Mouse (Mus musculus): Measurements from ENCODE around the gene Pknox2. TPM values are rescaled to one million over a fixed set of nuclear protein-coding genes. Genes with fewer than 3 reads are reported as not detected.
A peak's percentile ranks its signal among the peaks of the same experiment; 100 is the strongest.

The Pknox2 gene
- polyA plus RNA-seq, 1 experiment from 2014 or later, result 0.09 TPM

DNA sequence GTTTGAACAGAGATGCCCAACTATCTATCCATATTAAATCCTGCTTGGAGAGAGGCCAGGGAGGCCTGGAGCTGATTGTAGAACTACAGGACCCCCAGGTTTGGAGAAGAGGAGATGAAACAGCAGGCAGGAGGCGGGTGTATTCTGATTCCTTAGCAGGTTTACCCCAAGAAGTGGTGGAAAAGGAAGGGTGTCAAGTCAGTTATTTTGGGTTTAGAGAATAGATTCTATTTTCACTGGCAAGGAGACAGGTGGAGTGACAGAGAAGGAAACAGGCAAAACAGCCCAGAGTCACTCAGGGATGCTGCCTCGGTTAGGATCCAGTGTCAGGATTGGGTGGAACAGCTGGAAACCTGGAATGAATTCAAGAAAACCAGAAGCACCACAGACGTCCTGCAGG lies 263.6 kb downstream of the Pknox2 start:
- ATAC-seq (no peak), DNase-seq (ENCODE audit: low read depth, low spot score) (no peak)
- no peak for TF ChIP-seq CTCF (IDR thresholded peaks at IDR 0.05)
- peaks cover 19% of the 10 kb centered on the region for H3K27me3 ChIP-seq
- in situ Hi-C loops (cut with MboI; ENCODE audit: low pct_unique_long_range_greater_than_20kb), result no loop called here
- CTCF ChIA-PET, result no interaction called here
- POLR2A ChIA-PET, result no interaction called here

DNA sequence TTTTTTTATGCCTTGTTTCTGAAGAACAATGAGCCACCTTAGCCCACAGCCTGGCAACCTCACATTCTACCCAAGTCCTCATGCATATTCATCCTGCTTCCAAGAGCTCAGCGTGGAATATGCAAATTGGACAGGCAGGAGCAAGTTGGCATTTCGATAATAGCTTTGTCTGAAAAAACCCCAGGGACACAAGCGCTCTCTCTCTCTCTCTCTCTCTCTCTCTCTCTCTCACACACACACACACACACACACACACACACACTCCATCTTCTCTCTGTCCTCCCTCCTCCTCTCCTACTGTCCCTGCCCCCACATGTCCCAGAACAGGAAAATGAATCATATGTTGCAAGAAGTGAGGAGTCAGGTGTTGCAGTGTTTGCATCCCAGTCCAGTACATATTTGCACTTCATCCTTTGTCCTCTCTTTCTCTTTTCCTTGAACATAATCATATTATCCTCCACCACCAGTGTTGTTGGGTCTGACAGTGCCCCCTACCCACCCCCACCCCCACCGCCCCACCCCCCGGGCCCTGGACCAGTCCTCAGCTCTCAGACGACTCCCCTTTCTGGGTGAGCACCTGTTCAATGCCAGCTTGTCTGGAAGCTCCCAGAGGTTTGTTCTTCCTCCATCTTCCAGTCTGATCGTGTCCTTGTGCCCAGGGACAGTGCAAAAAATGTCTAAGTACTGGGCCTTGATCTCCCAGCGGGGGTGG lies 265.0 kb downstream of the Pknox2 start:
- no peak for TF ChIP-seq CTCF (IDR thresholded peaks at IDR 0.05)
- POLR2A ChIA-PET, result no interaction called here
- DNase-seq (ENCODE audit: low read depth, low spot score) (no peak), ATAC-seq (no peak)
- peaks cover 22% of the 10 kb centered on the region for H3K27me3 ChIP-seq
- CTCF ChIA-PET, result interaction anchor here (2.5 kb wide), 1 partner anchor 8 kb away, joined by 13 read pairs; no protein-coding TSS in a partner anchor
- in situ Hi-C loops (cut with MboI; ENCODE audit: low pct_unique_long_range_greater_than_20kb), result no loop called here

DNA sequence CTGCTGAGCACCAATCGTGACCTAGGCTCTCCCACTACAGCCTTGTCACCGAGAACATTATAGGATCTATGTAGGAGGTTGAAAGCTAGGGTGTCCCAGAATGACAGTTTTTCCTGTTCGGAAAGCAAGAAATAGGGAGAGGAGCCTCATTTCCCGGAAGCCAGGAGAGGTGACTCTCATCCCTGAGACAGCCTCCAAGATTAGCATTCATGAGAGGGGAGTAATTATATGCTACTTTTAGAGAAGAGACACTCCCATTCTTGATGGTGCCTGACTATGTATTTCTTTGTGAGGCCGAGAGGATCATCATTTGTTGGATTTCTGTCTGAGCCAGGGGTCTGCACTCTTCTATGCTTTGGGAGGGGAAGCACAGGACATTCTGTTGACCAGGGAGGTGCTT lies 265.6 kb downstream of the Pknox2 start:
- in situ Hi-C loops (cut with MboI; ENCODE audit: low pct_unique_long_range_greater_than_20kb), result no loop called here
- TF ChIP-seq CTCF (IDR thresholded peaks at IDR 0.05), result no peak
- DNase-seq (ENCODE audit: low read depth, low spot score) (no peak), ATAC-seq (no peak)
- ChIA-PET POLR2A (no interaction called here), CTCF (interaction anchor here (2.5 kb wide), 1 partner anchor 9 kb away, joined by 13 read pairs; no protein-coding TSS in a partner anchor)
- H3K27me3 ChIP-seq, result peaks cover 22% of the 10 kb centered on the region

DNA sequence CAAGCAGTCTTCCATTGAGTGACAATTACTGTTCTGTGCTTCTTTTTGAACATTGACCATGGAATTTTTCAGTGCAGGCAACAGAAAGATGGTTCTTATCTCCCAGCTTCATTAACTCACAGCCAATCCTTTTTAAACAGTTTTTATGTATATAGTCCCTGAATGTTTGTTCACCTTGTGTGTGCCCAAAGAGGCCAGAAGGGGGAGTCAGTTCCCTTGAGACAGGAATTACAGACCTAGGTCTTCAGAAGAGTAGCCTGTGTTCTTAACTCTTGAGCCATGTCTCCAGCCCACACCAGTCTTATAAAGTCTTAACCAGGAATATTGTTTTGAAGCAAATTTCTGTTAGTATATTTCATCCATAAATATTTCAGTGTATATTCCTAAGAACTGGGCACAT lies 270.4 kb downstream of the Pknox2 start:
- no peak for DNase-seq (ENCODE audit: low read depth, low spot score)
- no peak for ATAC-seq
- in situ Hi-C loops (cut with MboI; ENCODE audit: low pct_unique_long_range_greater_than_20kb), result no loop called here
- TF ChIP-seq CTCF (IDR thresholded peaks at IDR 0.05), result peak; percentile 8
- ChIA-PET POLR2A (no interaction called here), CTCF (no interaction called here)
- H3K27me3 ChIP-seq, result peaks cover 26% of the 10 kb centered on the region

DNA sequence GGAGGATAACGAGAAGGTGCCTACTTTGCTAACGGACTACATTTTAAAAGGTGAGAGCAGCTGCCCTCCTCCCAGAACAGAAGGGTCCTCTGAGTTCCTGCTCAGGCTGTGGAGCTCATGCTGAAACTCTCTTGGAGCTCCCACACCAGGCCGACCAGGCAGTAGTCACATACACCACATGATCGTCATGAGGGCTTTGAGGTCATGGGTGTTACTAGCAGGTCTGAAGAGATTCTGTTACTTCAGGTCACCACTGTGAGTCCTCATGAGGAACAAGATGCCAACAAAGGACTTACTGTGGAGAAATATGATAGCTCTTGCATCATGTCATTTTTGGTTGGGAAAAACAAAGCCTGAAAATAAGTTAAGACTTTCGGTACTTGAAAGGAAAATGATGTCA lies 270.9 kb downstream of the Pknox2 start:
- in situ Hi-C loops (cut with MboI; ENCODE audit: low pct_unique_long_range_greater_than_20kb), result no loop called here
- TF ChIP-seq CTCF (IDR thresholded peaks at IDR 0.05), result no peak
- H3K27me3 ChIP-seq, result peaks cover 26% of the 10 kb centered on the region
- POLR2A ChIA-PET, result no interaction called here
- CTCF ChIA-PET, result no interaction called here
- no peak for ATAC-seq
- no peak for DNase-seq (ENCODE audit: low read depth, low spot score)

- no peak for TF ChIP-seq CTCF (IDR thresholded peaks at IDR 0.05)
- in situ Hi-C loops (cut with MboI; ENCODE audit: low pct_unique_long_range_greater_than_20kb), result no loop called here
- DNase-seq (ENCODE audit: low read depth, low spot score), result no peak
- peaks cover 18% of the 10 kb centered on the region for H3K27me3 ChIP-seq
- CTCF ChIA-PET, result no interaction called here
- no peak for ATAC-seq
- POLR2A ChIA-PET, result no interaction called here
These were observed 273.4 kb downstream of the Pknox2 start for GRCm38 (mm10) chr9:36873796-36874195.

DNA sequence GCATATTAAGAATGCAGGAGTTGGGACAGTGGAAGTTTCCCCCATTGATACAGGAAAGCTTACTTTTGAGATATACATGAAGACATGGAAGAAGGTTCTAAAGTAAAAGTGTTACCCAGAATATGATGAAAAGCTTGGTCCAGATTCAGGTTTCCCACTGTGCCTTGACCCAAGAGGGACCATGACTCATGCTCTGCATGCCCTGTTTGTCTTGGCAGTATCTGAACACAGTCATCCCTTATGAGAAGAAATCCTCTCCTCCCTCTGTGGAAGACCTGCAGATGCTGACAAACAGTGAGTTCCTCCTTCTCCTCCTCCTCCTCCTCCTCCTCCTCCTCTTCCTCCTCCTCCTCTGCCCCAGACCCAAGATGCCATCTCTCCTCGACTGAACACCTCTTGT lies 276.9 kb downstream of the Pknox2 start:
- in situ Hi-C loops (cut with MboI; ENCODE audit: low pct_unique_long_range_greater_than_20kb), result no loop called here
- peaks cover 16% of the 10 kb centered on the region for H3K27me3 ChIP-seq
- POLR2A ChIA-PET, result no interaction called here
- DNase-seq (ENCODE audit: low read depth, low spot score) (no peak), ATAC-seq (peak; percentile 39)
- TF ChIP-seq CTCF (IDR thresholded peaks at IDR 0.05), result no peak
- CTCF ChIA-PET, result interaction anchor here (1.2 kb wide), 1 partner anchor 12 kb away, joined by 3 read pairs; no protein-coding TSS in a partner anchor

DNA sequence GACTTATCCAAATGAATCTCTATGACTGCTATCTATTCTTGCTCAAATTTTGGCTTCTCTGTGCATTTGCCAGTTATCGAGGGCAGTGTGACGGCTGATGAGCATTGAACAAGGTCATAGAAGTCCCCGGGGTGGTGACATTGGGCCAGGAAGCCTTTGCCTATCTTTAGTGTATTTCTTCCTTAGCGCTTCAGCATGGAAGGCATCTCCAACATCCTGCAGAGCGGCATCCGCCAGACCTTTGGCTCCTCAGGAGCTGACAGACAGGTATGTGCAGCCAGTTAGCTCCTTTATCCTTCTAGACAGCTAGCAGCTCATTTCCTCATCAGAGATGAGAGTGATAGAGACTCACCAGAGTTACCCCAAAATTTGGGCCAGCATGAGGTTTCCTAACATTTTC lies 278.5 kb downstream of the Pknox2 start:
- peaks cover 5% of the 10 kb centered on the region for H3K27me3 ChIP-seq
- DNase-seq (ENCODE audit: low read depth, low spot score) (no peak), ATAC-seq (no peak)
- ChIA-PET CTCF (no interaction called here), POLR2A (no interaction called here)
- no peak for TF ChIP-seq CTCF (IDR thresholded peaks at IDR 0.05)
- in situ Hi-C loops (cut with MboI; ENCODE audit: low pct_unique_long_range_greater_than_20kb), result no loop called here

DNA sequence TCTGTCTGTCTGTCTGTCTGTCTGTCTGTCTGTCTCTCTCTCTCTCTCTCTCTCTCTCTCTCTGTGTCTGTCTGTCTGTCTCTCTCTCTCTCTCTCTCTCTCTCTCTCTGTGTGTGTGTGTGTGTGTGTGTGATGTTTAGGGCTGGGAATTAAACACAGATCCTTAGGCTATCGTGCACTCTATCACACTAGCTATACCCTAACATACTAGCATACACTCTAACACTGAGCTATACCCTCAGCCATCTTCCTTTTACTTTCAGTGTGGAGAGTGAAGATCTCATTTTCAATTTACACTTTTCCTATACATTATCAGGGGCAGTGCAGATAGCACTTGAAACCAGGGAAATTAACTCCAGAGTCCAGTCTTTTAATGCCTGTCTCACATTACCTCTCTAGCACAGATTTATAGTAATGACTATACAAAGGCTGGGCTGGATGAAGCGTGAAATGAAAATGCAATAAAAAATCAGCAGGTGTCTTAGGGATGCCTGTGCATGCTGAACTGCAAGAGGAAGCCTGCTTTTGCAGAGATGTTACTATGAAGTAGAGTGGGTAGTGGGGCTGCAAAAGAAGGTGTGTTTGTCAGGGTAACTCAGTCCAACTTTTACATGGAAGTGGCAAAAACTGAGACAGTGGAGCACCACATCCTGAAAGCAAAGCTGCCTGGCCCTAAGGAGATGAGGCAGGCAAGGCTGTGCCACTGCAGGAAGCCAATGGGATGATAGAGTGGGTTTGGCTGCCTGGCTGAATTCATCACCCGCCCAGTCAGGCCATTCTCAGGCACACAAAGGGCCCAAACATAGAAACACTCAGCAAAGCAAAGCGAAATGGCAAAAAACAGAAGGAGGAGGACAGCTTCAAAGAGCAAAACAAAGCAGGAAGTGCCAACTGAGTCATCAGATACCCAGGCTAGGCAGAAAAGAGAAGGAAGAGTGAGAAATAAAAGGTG lies 282.1 kb downstream of the Pknox2 start:
- POLR2A ChIA-PET, result interaction anchor here (0.7 kb wide), 1 partner anchor 104 kb away, joined by 3 read pairs; no protein-coding TSS in a partner anchor
- DNase-seq (ENCODE audit: low read depth, low spot score), result no peak
- no peak for ATAC-seq
- in situ Hi-C loops (cut with MboI; ENCODE audit: low pct_unique_long_range_greater_than_20kb), result no loop called here
- CTCF ChIA-PET, result interaction anchor here (1.2 kb wide), 1 partner anchor 15 kb away, joined by 4 read pairs; no protein-coding TSS in a partner anchor
- TF ChIP-seq CTCF (IDR thresholded peaks at IDR 0.05), result no peak
- H3K27me3 ChIP-seq, result peaks cover 9% of the 10 kb centered on the region

- in situ Hi-C loops (cut with MboI; ENCODE audit: low pct_unique_long_range_greater_than_20kb), result no loop called here
- ATAC-seq, result no peak
- CTCF ChIA-PET, result interaction anchor here (1.2 kb wide), 1 partner anchor 14 kb away, joined by 4 read pairs; no protein-coding TSS in a partner anchor
- H3K27me3 ChIP-seq, result peaks cover 16% of the 10 kb centered on the region
- POLR2A ChIA-PET, result no interaction called here
- no peak for DNase-seq (ENCODE audit: low read depth, low spot score)
- TF ChIP-seq CTCF (IDR thresholded peaks at IDR 0.05), result no peak
These were observed 283.5 kb downstream of the Pknox2 start for GRCm38 (mm10) chr9:36863694-36864093.

DNA sequence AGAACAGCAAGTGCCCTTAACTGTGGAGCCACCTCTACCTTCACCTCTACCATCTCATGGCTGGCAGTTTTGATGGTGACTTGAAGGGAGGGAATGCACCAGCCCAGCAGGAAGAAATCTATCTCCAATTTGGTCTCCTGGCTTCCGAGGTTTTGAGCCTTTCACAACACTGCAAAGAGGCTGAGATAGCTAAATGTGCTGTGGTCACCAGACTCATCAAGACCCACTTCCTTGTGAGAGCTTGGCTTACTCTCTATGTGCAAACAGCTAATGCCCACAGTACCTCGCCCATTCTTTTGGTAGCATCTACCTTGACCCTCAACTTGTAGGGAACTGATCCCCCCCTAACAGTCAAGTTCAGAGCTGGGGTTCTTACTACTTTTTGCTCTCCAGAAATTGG lies 284.6 kb downstream of the Pknox2 start:
- POLR2A ChIA-PET, result no interaction called here
- no peak for ATAC-seq
- no peak for TF ChIP-seq CTCF (IDR thresholded peaks at IDR 0.05)
- no peak for DNase-seq (ENCODE audit: low read depth, low spot score)
- in situ Hi-C loops (cut with MboI; ENCODE audit: low pct_unique_long_range_greater_than_20kb), result no loop called here
- CTCF ChIA-PET, result no interaction called here
- peaks cover 15% of the 10 kb centered on the region for H3K27me3 ChIP-seq
